Mouse (Mus musculus) midbrain, embryonic 16.5 days (tissue): ENCODE data around the gene Mmp23. TPM values are rescaled to one million over a fixed set of nuclear protein-coding genes. Genes with fewer than 3 reads are reported as not detected.
A peak's percentile ranks its signal among the peaks of the same experiment; 100 is the strongest.

ENCODE experiments used
- ATAC-seq: fragments of 200-750 bp; cut with Nextera tagmentation; 2 replicates; pipeline ENCODE4 v1.8.0; 2017; ENCODE audit warnings: moderate TSS enrichment
- H3K27ac ChIP-seq: fragments of 300-500 bp; sonication (generic); 2 replicates; pipeline ENCODE4 v1.5.1; 2014; ENCODE audit warnings: mild to moderate bottlenecking, low read length, mixed read lengths
- H3K27me3 ChIP-seq: fragments of 300-500 bp; sonication (generic); 2 replicates; pipeline ENCODE4 v1.6.1; 2014; ENCODE audit warnings: low read depth, low read length, mixed read lengths; ENCODE audit not compliant: control insufficient read depth, insufficient read depth
- H3K36me3 ChIP-seq: fragments of 300-500 bp; sonication (generic); 2 replicates; pipeline ENCODE4 v1.6.1; 2014; ENCODE audit warnings: mild to moderate bottlenecking, low read length, moderate library complexity, mixed read lengths; ENCODE audit not compliant: control insufficient read depth, insufficient read depth
- H3K4me1 ChIP-seq: fragments of 300-500 bp; sonication (generic); 2 replicates; pipeline ENCODE4 v1.6.1; 2014; ENCODE audit warnings: mild to moderate bottlenecking, low read length, mixed read lengths; ENCODE audit not compliant: control insufficient read depth, insufficient read depth
- H3K4me2 ChIP-seq: fragments of 300-500 bp; sonication (generic); 2 replicates; pipeline ENCODE4 v1.6.1; 2014; ENCODE audit warnings: mild to moderate bottlenecking, low read length, mixed read lengths
- H3K4me3 ChIP-seq: fragments of 300-500 bp; sonication (generic); 2 replicates; pipeline ENCODE4 v1.5.1; 2014; ENCODE audit warnings: low read depth, mild to moderate bottlenecking, low read length, moderate library complexity, mixed read lengths
- H3K9ac ChIP-seq: fragments of 300-500 bp; sonication (generic); 2 replicates; pipeline ENCODE4 v1.6.1; 2014; ENCODE audit warnings: low read depth, low read length, mixed read lengths
- H3K9me3 ChIP-seq: fragments of 300-500 bp; sonication (generic); replicated peaks from 2 replicates; pipeline ENCODE4 v1.6.1; 2014; ENCODE audit warnings: mild to moderate bottlenecking, low read length, mixed read lengths; ENCODE audit not compliant: control insufficient read depth, poor library complexity, severe bottlenecking
- WGBS: fragments of 180-500 bp; shearing (Covaris S2); extraction: QIAGEN DNeasy Blood & Tissue Kit; methylation state at CpG from one replicate; pipeline ENCODE4 v1.1.7; 2014; 5-methylcytosine and 5-hydroxymethylcytosine counted together
- polyA plus RNA-seq: library from polyadenylated mRNA; unstranded; fragments of >200 nt; fragmentation: Nextera tagmentation; extraction: Ambion mirVana; gene quantifications from 2 replicates; pipeline ENCODE4 v1.2.1, GENCODE M21; 2015

The Mmp23 gene
- polyA plus RNA-seq, 1 experiment from 2014 or later = 4.6 TPM

DNA sequence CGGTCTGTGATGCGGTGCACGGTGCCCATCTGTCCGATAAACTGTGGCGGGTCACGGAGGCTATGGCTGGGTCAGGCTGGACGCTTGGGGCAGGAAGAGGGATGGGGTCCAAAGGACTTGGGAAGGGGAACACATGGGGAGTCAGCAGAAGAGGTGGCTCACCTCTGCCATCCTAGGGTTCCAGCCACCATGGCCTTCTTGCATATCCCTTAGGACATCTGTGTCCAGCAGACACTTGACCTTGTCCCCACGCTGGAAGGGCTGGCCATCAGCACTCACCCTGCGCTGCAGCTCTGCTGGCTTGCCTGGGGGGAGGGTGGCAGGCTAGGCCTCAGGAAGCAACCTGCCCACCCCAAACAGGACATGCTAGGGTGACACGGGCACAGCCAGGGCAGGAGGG, 5.8 kb upstream of the Mmp23 start:
- 98% methylated on average over 10 of the region's 10 CpGs for WGBS
- Histone ChIP-seq H3K9me3 (no peaks in the 10 kb centered on the region), H3K27me3 (peaks cover 28% of the 10 kb centered on the region), H3K36me3 (peaks cover 39% of the 10 kb centered on the region), H3K27ac (no peak overlapping the region), H3K4me1 (peaks cover 10% of the 10 kb centered on the region; the same call in 1 of the 2 replicates), H3K4me2 (no peak overlapping the region), H3K9ac (no peak overlapping the region), H3K4me3 (no peak overlapping the region)
- ATAC-seq = no peak

DNA sequence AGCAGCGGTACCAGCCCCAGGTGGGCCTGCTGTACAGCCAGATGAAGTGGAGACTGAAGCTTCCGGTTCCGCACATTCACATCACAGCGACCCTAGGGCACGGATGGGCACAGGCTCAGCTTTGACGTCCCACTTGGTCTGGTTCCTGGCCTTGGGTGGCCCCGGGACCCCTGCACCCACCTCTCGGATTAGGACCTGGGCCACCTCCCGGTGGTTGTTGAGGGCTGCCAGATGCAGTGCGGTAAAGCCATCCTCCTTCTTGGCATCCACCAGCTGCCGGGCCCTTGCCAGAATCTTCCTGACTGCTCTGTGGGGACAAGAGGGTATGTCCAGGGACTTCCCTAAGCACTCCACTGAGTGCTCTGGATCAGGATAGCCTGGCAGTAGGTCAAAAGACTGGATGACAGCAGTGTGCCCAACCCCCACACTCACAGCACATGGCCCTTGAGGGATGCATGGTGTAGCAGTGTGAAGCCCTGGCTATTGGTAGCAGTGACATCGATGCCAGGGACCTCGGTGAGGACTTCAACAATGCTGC, 3.1 kb upstream of the Mmp23 start:
- ATAC-seq = no peak
- 90% methylated on average over 13 of the region's 13 CpGs for WGBS
- H3K9me3 ChIP-seq = no peaks in the 10 kb centered on the region
- H3K9ac ChIP-seq = no peak overlapping the region
- peaks cover 47% of the 10 kb centered on the region for H3K27me3 ChIP-seq
- peaks cover 38% of the 10 kb centered on the region for H3K36me3 ChIP-seq
- no peak overlapping the region for H3K4me2 ChIP-seq
- H3K4me3 ChIP-seq = no peak overlapping the region
- H3K27ac ChIP-seq = no peak overlapping the region
- peaks cover 22% of the 10 kb centered on the region; the same call in 1 of the 2 replicates for H3K4me1 ChIP-seq

- H3K36me3 ChIP-seq = peaks cover 37% of the 10 kb centered on the region
- peaks cover 22% of the 10 kb centered on the region; the same call in 1 of the 2 replicates for H3K4me1 ChIP-seq
- peak overlapping the region; percentile 30 for H3K4me2 ChIP-seq
- H3K27ac ChIP-seq = no peak overlapping the region
- no peaks in the 10 kb centered on the region for H3K9me3 ChIP-seq
- 4% methylated on average over 52 of the region's 52 CpGs for WGBS
- peaks cover 54% of the 10 kb centered on the region for H3K27me3 ChIP-seq
- no peak; the same call in 1 of the 2 replicates for ATAC-seq
- peak overlapping the region; percentile 39; the same call in 1 of the 2 replicates for H3K9ac ChIP-seq
- H3K4me3 ChIP-seq = peak overlapping the region; percentile 23
Observed at GRCm38 (mm10) chr4:155654456-155655298, 1.5 kb upstream of the Mmp23 start.

GRCm38 (mm10) chr4:155654183-155654455, 935 bp upstream of the Mmp23 start:
- Histone ChIP-seq H3K4me1 (peaks cover 22% of the 10 kb centered on the region; the same call in 1 of the 2 replicates), H3K36me3 (peaks cover 38% of the 10 kb centered on the region), H3K4me3 (no peak overlapping the region), H3K9ac (no peak overlapping the region), H3K27ac (no peak overlapping the region), H3K27me3 (peaks cover 54% of the 10 kb centered on the region), H3K4me2 (peak overlapping the region; percentile 30), H3K9me3 (no peaks in the 10 kb centered on the region)
- ATAC-seq = no peak
- WGBS = 3% methylated on average over 6 of the region's 6 CpGs

DNA sequence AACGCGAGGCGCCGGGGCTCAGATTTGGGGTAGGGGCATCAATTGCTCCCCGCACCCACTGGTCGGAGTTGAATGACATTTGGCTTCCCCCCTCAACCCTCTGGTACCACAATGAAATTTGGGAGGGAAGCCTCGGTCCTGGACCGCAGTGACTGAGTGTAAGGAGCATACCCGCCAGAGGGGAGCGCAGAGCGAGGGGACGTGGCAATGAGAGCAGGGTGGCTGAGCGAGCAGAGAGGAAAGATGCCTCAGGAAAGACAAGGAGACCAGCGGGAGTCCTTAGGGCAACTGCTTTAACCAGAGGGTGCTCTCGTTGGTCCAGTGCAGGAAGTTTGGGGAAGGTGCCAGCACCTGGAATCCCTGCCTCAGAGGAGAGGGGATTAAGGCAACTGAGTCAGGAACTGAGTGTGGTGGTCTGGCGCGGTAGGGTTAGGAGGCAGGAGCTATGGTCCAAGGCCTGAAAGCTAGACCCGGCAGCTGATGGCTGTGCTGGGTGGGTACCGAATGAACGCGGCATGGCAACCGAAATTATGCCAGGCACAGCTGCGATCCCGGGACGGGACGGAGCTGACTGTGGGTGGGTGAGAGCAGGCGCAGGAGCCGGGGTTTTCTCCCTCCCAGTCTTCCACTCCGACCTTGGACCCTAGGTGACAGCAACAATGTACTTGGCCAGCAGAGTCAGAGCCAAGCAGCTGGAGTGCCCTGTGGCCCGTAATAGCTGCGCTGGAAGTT, 433 bp upstream of the Mmp23 start:
- H3K9ac ChIP-seq = peak overlapping the region; percentile 63
- H3K27ac ChIP-seq = no peak overlapping the region
- peak overlapping the region; percentile 64 for H3K4me2 ChIP-seq
- peaks cover 54% of the 10 kb centered on the region for H3K27me3 ChIP-seq
- H3K4me1 ChIP-seq = peaks cover 22% of the 10 kb centered on the region; the same call in 1 of the 2 replicates
- 2% methylated on average over 31 of the region's 31 CpGs for WGBS
- peak overlapping the region; percentile 30 for H3K4me3 ChIP-seq
- ATAC-seq = no peak
- peaks cover 38% of the 10 kb centered on the region for H3K36me3 ChIP-seq
- no peaks in the 10 kb centered on the region for H3K9me3 ChIP-seq

GRCm38 (mm10) chr4:155652283-155653085, 700 bp downstream of the Mmp23 start:
- H3K27ac ChIP-seq = no peak overlapping the region
- peak overlapping the region; percentile 30 for H3K4me3 ChIP-seq
- H3K4me1 ChIP-seq = peaks cover 22% of the 10 kb centered on the region; the same call in 1 of the 2 replicates
- ATAC-seq = peak; percentile 7; the same call in 1 of the 2 replicates
- peaks cover 43% of the 10 kb centered on the region for H3K36me3 ChIP-seq
- H3K9ac ChIP-seq = peak overlapping the region; percentile 63
- peaks cover 54% of the 10 kb centered on the region for H3K27me3 ChIP-seq
- H3K9me3 ChIP-seq = no peaks in the 10 kb centered on the region
- H3K4me2 ChIP-seq = peak overlapping the region; percentile 64
- WGBS = 17% methylated on average over 36 of the region's 36 CpGs

- no peak overlapping the region for H3K4me2 ChIP-seq
- H3K9me3 ChIP-seq = no peaks in the 10 kb centered on the region
- no peak for ATAC-seq
- no peak overlapping the region for H3K4me3 ChIP-seq
- peaks cover 53% of the 10 kb centered on the region for H3K27me3 ChIP-seq
- H3K9ac ChIP-seq = no peak overlapping the region
- peaks cover 42% of the 10 kb centered on the region for H3K36me3 ChIP-seq
- H3K4me1 ChIP-seq = peaks cover 22% of the 10 kb centered on the region; the same call in 1 of the 2 replicates
- H3K27ac ChIP-seq = no peak overlapping the region
- 74% methylated on average over 15 of the region's 15 CpGs for WGBS
Observed at GRCm38 (mm10) chr4:155651553-155652269, 1.5 kb downstream of the Mmp23 start.

GRCm38 (mm10) chr4:155649355-155649754, 3.8 kb downstream of the Mmp23 start:
- Histone ChIP-seq H3K36me3 (peaks cover 34% of the 10 kb centered on the region), H3K4me1 (peaks cover 14% of the 10 kb centered on the region; the same call in 1 of the 2 replicates), H3K4me2 (no peak overlapping the region), H3K9me3 (no peaks in the 10 kb centered on the region), H3K27ac (no peak overlapping the region), H3K9ac (no peak overlapping the region), H3K4me3 (no peak overlapping the region), H3K27me3 (peaks cover 30% of the 10 kb centered on the region)
- WGBS = 96% methylated on average over 11 of the region's 11 CpGs
- no peak for ATAC-seq
